Mouse (Mus musculus) lung, postnatal 0 days (tissue): ENCODE data around the gene Cdc25b.

Experiments used
- CTCF ChIP-seq: IDR thresholded peaks from 2 replicates; pipeline ENCODE4 v1.5.1; 2016; ENCODE audit warnings: antibody characterized with exemption, mild to moderate bottlenecking
- EP300 ChIP-seq: IDR thresholded peaks from 2 replicates; pipeline ENCODE4 v1.6.1; 2016; ENCODE audit warnings: antibody characterized with exemption, mild to moderate bottlenecking, control low read depth

DNA sequence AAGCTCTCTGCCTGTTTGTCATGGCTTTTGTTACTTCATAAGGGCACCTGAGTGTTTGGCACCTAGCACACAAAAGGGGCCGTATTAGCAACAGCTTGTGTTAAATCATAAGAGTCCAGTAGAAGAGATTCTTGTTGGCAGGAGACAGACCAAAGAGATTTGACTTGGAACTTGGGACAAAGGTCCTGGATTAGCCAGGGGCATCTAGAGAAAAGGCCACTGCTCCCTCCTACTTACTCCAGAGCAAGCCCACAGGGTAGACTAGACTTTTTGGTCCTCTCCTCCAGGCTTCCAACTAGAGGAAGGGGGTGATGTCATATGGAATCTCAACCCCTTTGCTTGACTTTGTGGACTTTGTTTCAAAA is 10.8 kb upstream of the Cdc25b start:
- no peak for TF ChIP-seq EP300
- TF ChIP-seq CTCF, result no peak
